Mouse (Mus musculus) olfactory bulb, adult 2 months (tissue): Measurements from ENCODE around the gene Slc17a6.

Source experiments
- CTCF ChIP-seq: fragments of 200-500 bp; IDR thresholded peaks from 2 replicates; pipeline ENCODE4 v1.5.1; 2012; ENCODE audit warnings: low read depth, mild to moderate bottlenecking, low read length, moderate library complexity; ENCODE audit not compliant: insufficient read depth
- POLR2A ChIP-seq: fragments of 200-500 bp; IDR thresholded peaks from 2 replicates; pipeline ENCODE4 v1.6.1; 2012; ENCODE audit warnings: mild to moderate bottlenecking, low read depth, low read length, moderate library complexity; ENCODE audit not compliant: insufficient read depth

GRCm38 (mm10) chr7:51629206-51629605, 7.4 kb downstream of the Slc17a6 start:
- TF ChIP-seq CTCF (no peak), POLR2A (no peak)
